Mouse (Mus musculus): ENCODE data around the gene Zfp663.

Zfp663 gene

DNA sequence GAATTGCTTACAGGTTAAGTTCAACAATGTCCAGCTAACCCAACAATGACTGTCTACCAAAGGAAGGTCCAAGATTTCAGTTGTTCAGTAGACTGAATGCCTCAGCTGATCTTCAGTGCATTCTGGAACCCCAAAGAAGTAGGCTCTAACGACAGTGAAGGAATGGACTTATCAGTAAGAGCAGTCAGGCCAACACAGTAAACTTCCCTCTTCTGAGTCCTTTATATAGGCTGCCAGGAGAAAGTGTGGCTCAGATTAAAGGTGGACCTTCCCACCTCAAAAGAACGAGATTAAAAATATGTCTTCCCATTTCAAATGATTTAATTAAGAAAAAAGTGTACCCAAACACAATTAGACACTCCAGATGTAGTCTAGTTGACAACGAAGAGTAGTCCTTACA is 1.8 kb upstream of the Zfp663 start:
- DNase-seq (ENCODE audit: low spot score in 2 of 2) = no peak

DNA sequence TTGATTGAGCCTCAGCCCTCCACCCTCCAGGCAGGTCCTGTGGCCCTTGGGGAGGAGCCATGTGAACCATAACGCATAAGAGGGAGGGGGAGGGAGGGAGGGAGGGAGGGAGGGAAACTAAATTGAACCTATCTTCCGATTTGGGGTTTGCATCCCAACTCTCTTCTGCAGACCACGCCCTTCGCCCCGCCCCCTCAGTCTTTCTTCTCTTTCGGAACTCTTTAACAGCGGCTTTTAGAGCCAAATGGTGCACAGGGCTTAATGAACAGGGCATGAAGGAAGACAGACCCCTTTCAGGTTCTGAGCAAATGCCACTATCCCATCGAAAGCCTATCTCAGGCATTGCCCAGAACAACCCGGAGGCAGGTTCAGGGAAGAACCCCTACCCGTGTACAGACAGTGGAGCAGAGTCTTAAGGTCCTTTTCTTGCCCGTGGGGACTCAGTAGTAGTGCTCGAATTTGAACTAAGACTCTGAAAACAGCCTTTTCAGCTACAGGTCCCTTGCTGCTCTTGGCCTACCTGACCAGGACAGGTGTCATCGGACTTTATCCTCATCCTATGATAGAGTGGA is 575 bp downstream of the Zfp663 start:
- DNase-seq (ENCODE audit: low spot score in 2 of 2) = no peak

DNA sequence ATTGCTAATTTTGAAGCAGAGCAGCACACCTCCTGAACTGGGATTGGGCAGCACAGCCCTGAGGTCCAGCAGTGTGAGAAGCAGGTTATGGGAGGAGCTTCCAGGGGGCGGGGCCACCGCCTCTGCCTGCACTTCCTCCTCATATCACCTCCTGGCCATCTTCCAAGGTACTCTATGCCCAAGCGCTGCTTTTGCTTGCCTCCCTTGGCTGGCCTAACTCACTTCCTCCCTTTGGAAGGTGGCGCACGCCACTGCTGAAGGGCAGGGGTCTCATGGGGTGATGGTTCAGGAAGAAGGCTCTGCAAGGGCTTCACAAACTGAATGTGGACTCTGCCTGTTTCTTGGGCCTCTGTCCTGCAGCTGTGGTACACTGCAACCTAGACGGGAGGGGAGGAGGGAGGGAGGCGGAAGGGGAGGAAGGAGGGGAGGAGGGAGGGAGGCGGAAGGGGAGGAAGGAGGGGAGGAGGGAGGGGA is 1.4 kb downstream of the Zfp663 start:
- no peak for DNase-seq (ENCODE audit: low spot score in 2 of 2)

DNA sequence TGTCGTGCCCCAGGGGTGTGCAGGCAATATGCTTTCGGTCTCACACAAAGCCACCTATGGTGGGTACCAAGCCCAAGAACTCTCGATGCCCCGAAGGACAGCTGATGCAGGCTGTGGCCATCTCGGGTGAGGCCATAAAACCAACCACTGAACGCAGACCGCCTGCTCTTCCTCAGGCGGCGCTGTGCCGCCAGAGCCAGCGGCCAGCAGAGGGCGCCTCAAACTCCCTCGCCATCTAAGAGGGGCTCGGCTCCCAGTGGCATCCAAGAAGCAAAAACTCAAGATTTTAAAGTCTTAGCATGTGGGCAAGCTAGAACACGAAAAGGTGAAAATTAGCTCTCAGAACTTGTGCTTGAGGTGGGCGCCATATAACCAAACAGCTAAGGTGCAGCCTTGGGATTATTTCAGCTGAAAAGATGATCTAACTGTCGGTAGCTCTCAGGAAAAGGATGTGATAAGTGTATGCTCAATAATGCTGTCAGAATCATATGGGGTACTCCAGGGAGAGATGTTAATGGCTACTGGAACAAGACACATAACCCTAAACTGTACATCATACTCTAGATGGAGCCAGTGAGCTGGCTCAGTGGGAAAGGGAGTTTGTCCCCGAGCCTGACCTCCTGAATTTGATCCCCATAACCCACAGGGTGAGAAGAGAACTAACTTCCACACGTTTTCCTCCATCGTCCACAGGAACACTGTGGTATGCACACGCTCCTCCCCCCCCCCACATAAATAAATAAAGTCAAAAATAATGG is 4.0 kb downstream of the Zfp663 start:
- DNase-seq (ENCODE audit: low spot score in 2 of 2) = no peak

DNA sequence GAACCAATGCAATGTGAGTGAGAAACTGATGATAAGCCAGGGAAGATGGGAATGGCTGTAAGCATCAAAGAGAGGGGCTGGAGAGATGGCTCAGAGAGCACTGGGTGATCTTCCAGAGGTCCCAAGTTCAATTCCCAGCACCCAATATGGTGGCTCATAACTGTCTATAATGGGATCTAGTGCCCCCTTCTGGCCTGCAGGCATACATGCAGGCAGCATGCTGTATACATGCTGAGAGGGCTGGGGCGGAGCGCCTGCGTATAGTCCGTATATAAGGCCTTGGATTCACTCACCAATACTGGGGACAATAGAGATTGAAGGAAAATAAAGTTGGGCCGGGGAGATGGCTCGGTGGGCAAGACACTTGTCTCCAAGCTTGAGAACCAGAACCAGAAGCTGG is 5.2 kb downstream of the Zfp663 start:
- no peak for DNase-seq (ENCODE audit: low spot score in 2 of 2)

DNA sequence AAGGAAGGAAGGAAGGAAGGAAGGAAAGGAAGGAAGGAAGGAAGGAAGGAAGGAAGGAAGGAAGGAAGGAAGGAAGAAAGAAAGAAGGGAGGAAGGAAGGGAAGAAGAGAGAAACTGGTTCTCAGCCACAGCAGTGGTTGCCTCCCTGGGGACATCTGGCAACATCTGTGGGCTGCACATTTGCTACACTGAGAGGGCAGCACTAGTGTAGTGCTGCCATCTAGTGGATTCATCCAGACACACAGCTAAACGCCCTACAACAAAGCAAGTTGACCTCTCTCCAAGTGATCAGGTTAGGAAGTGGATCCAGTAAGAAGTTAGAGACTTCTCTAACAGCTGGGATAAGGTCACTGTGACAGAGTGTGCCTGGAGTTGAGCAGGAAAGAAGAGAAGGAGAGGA is 7.7 kb downstream of the Zfp663 start:
- no peak for DNase-seq (ENCODE audit: low spot score in 2 of 2)

DNA sequence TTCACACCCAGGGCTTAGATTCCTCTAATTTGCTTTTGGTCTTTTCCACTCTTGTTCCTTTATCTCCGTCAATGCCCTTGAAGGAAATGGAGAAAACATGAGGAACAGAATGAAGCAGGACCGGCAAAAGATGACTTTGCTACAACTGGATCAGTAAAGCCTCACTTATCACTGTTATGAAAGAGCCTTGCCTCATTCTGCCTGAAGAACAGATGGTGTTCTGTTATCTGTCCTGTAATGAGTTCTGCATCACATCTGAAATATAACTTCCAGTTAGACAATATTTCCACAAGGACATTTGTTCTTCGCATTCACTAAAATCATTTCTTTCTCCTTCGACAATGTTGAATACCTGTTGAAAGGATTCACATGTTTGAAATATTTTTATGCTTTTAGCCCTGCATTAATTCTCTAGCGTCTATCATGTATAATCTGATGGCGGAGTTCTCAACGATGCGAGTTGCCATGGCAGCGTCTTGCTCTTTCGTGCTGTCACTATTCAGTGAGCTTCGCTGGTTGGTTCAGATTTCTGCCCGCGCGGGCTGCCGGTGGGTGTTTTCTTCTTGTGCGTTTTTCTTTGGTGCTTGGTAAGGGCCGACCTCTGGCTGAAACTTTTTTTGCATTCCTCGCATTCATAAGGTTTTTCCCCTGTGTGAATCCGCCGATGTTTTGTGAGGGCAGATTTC is 16.6 kb downstream of the Zfp663 start:
- DNase-seq (ENCODE audit: low spot score in 2 of 2) = peak in 1 of 2 experiments; percentile 57

DNA sequence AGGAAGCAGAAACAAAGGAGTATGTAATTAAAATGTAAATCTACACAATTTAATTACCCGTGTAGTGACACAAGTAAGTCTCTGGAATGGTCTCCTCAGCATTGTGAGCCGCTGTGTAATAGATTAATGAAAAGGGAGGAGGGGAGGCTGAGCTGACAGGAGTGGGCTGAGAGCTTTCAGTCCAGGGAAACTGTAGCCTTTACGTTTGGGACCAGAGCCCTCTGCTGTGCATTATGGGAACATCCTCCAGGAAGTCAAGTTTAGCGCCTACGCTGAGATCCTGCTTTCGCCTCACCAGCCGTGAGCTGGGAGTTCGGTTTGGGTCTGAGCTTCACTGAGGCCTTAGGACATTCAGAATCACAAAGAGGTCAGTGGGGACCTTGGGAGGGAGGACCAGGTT is 19.1 kb downstream of the Zfp663 start:
- peak in 1 of 2 experiments; percentile 32 for DNase-seq (ENCODE audit: low spot score in 2 of 2)

DNA sequence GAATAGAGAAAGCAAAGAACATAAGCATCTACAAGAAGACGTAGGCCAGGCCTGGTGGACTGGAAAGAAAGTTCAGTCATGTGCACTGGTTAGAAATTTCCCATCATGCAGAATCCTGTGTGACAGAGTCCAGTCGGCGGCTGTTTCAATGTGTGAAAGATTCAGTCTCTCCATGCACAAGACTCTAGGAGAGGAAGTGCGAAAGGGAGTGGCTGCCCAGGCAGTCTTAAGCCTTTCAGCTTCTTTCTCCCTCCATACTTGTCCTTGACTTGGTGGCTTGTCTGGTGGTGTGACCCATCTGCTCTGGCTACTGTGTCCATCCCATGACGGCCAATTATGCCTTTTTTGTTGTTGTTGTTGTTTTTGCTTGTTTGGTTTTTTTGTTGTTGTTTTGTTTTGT is 22.3 kb downstream of the Zfp663 start:
- no peak for DNase-seq (ENCODE audit: low spot score in 2 of 2)

DNA sequence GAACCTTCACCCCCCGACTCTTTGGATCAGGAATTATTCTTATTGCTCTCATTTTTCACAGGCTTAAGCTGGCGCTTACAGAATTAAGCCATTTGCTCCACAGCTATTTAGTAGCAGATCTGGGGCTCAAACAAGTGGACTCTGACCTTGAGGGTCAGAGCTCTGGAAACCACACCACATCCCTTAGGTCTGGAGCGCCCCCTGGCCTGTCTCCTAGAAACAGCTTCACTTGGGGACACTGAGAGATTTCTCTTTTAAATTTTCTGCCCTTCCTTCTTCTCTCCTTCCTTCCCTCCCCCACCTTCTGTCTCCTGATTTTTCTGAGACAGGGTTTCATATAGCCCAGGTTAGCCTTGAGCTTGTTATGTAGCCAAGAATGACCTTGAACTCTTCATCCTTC is 31.3 kb downstream of the Zfp663 start:
- no peak for DNase-seq (ENCODE audit: low spot score in 2 of 2)

DNA sequence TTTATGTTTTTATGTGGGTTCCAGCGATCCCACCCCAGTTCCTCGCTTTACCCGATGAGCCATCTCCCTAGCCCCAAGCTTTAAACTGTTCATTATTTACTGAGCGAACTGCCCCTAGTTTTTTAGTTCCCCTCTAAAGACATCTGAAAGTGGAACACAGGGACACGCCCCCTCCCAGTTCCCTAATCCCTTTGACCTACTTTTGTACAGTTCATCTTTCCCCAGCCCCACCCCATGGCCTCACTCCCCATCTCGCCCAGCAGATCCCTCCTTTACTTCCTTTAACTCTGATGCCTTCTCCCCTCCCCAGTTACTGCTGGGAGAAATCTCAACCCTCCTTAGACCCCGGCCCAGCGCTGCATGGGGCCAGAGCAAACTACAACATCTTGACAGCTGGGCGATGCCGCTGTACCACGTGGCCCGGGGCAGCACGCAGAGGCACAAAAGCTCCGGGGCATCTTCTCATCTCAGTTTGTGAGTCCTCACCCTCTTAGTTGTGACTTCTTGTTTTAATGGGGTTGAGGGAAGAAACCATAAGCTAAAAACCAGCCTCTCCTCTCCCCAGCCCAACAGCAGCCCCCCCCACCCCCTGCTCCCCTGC is 35.8 kb downstream of the Zfp663 start:
- DNase-seq (ENCODE audit: low spot score in 2 of 2) = no peak

DNA sequence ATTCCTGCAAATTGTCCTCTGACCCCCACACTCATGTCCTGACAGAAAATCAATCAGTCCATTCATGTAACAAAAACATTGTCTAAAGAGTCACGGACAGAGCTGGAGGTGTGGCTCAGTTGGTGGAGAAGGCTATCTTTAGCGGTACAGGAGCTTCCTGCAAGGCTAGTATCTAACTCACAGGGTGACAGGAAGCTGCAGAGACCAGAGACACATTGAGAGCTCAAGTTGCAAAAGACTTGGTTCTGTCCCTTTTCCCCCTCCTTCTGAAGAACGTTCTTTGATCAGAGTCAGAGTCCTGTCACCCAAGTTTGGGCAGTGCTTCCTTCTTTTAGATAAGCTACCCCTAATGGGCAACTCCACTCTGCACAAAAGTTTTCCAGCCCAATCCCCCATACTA is 38.8 kb downstream of the Zfp663 start:
- DNase-seq (ENCODE audit: low spot score in 2 of 2) = no peak

DNA sequence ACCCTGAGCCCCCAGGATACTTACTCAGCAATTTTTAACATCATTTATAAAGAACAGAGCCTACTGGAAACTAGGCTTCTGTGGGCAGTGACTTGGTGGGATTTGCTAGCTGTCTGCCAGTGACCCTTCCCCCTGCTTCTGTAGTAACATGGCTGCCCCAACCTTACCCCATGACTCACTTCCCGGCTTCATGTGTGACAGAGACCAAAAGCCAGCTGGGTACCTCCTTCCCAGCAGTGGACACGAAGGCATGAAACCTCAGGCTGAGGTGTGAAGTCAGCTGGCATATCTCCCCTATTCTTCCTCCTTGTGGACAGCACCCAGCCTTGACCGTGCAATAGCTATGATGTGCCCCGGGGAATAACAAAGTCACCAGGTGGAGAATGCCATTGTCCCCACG is 39.8 kb downstream of the Zfp663 start:
- no peak for DNase-seq (ENCODE audit: low spot score in 2 of 2)

DNA sequence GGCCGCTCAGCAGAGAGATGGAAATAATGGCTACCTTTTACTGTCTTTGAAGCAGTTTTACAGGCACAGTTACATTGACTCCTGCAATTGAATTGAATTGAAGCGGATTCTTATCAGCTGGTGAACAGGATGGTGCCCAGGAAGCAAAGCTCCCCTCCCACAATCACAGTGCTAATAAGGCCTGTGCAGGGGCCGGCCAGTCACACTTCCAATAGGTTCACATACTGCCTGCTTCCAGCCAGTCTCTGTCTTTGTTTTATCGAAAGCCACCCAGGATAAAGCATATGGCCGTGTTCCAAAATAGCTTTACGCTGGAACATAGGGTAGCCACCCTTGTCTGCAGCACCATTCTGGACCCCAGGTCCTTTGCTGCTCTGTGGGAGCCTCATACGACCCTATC is 41.1 kb downstream of the Zfp663 start:
- no peak for DNase-seq (ENCODE audit: low spot score in 2 of 2)

DNA sequence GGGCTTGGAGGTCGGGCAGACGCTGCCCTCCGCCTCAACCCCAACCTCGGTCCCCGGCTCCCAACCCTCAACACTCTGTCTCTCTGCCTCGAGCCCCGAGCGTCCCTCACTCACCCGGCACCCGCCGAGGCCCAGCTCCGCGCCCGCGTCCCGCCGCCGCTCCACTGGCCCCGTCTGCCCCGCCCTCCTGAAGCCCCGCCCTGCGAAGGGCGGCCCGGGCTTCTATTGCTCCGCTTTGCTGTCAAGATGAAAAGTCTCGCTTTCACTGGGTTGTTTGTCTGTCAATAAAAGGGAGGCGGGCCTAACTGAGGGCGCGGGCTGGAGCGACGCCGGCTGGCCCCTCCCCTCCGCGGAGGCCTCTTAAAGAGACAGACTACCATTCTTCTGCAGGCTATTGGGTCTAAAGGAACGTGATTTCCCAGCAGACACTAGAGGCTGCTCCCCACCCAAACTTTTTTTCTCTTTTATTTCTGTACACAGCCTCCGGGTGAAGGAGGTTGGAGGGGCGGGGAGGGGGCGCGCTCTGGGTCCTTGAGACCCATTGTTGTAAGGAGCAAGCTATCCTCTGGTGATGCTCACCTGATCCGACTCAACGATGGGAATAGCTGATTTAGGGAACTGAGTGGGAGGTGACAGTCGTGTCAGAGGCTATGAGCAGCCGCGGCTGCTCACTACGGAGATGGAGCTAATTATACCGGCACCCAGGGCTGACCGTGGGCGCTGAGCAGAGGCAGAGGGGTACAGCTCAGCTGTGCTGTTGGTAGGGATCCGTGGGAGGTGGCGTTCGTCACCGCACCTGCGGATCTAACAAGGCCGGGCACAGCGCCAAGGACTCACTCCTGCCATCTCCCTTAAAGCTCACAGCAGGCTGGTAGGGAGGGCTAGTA is 42.0 kb downstream of the Zfp663 start, which contains the start of gene Elmo2:
Gene Elmo2, minus strand, starts transcription at position 176 of the 887 bp plus-strand sequence.
- DNase-seq (ENCODE audit: low spot score in 2 of 2) = peak; percentile 97 to 98

DNA sequence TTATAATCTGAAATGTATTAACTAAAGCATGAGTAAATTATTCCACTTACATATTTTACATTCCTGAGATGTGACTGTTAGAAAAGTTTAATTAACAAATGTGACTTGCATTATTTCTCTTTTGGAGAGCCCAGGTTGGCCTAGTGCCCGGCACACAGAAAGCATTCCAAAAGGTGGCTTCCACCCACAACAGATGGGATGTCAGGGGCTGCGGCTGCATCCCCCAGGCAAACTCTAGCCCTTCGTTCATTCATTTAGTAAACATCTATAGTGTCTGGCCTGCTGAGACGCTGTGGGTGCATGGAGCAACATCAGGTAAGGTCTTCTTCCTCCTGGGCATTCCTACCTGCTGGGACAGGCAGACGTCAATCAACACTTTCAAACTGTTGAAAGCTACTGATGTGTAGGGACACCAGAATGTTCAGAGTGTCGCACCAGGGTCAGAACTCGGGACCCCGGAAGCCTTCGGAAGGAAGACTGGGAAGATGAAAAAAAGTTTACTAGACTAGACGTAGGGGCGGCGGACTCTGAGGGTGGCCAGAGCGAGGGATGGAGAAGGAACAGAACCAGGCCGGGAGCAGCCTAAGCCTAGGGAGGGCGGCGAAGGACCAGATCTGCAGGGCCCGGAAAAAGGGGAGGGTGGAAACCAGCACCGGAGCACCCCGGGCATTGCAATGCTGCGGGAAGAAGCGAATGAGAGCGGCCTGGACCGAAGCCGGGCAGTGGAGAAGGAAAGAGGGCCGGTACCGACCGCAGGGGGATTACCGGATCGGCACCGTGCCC is 42.8 kb downstream of the Zfp663 start:
- DNase-seq (ENCODE audit: low spot score in 2 of 2) = no peak

DNA sequence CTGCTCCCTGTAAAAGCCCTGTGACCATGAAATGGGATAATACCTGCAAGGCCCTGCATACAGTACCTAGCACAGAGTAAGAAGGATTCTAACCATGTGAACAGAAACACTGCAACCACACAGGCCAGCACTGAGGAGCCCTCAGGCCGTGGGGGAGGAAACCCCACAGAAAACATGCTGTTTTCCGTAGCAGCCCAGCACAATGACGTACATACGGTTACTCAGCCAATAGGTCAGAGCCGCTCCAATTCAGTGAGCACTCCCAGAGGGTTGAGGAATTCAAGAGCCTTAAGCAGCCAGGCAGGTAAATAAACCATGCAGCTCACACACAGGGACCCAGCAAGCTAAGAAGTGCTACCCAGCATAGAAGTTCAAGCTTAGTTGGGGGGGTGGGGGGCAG is 44.6 kb downstream of the Zfp663 start:
- DNase-seq (ENCODE audit: low spot score in 2 of 2) = no peak

DNA sequence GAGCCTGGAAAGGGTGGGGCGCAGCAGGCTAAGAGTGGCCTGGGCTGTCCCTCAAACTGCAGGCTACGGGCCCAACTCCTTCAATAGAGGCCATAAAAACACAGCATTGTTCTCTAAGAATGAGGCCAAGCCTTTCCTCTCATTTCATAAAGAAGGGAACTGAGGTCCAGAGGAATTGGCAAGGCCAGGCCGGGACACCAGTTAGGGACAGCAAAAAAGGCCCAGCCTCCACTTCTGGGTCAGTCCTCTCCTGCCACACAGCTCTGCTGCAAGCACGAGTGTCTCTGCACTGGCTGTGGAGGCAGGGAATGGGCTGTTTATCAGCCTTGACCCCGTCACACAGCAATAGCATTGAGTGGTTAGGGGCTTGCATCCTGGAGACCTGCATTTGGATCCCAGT is 45.0 kb downstream of the Zfp663 start:
- DNase-seq (ENCODE audit: low spot score in 2 of 2) = no peak

DNA sequence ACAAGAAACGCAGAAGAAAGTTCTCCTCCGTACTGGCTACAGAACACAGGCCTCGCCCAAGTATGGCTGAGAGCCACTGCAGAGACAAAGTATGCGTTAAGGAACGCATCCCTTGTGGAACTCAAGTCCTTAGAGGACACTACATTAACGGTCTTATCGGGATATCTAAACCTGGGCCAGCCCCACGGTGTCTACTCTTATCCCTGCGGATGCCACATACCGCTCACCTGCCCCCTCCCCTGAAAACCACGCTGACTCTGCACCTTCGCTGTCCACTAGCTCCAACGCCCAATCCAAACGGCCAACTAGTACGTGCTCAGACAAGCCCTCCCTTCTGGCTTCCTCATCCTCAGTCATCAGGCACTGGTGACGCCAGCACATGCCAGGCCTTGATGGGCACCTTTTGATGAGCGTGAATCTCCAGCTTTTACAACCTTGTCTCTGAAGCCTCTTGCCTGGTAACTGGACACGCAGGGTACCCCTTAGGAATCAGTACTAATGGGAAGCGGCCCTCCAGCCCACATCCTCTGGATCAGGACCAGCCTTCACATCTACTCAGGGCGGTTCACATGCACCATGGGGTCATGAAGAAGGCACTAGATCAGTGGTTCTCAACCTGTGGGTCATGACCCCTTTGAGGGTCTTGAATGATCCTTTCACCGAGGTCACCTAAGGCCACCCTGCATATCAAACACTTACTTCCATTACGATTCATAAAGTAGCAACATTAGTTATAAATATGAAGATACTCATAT is 46.4 kb downstream of the Zfp663 start:
- DNase-seq (ENCODE audit: low spot score in 2 of 2) = no peak

DNA sequence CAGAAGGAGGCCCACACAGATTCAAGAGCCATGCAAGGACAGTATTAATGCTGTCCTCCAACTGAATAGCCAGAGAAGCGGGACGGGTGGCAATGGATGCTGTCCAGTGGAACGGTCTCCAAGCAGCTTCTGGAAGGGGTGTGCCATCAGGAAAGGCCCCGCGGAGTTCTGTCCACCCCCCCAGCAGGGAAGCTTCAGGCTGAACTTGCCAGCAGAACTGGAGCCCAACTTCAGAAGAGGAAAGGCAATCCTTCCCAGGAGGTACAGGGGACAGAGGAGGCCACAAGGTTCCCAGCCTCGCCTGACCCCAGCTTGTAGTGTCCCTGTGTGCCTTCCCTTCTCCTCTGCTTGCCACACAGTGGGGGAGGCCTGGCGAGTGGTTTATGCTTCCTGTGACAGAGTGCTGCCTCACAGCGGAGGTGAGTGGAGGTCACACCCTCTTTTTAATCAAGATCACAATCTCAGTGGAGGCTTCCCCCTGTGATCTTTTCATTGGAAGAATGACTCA is 47.1 kb downstream of the Zfp663 start:
- no peak for DNase-seq (ENCODE audit: low spot score in 2 of 2)

Measured in right cerebral cortex, postnatal 36 days (tissue).